Mouse (Mus musculus): ENCODE measurements around the gene Henmt1. TPM values are rescaled to one million over a fixed set of nuclear protein-coding genes. Genes with fewer than 3 reads are reported as not detected.

Gene Henmt1
- total RNA-seq, 2 experiments from 2014 or later, result 1.8 to 2.7 TPM

GRCm38 (mm10) chr3:108940001-108940633, 444 bp downstream of the Henmt1 start, which contains the start of gene Gm9857:
TSS of gene Gm9857 (minus strand) at chr3:108940445.
- no peak for DNase-seq (ENCODE audit: low spot score in 2 of 2)

- no peak for DNase-seq (ENCODE audit: low spot score in 2 of 2)
Observed at GRCm38 (mm10) chr3:108940996-108941395, 1.3 kb downstream of the Henmt1 start.

DNA sequence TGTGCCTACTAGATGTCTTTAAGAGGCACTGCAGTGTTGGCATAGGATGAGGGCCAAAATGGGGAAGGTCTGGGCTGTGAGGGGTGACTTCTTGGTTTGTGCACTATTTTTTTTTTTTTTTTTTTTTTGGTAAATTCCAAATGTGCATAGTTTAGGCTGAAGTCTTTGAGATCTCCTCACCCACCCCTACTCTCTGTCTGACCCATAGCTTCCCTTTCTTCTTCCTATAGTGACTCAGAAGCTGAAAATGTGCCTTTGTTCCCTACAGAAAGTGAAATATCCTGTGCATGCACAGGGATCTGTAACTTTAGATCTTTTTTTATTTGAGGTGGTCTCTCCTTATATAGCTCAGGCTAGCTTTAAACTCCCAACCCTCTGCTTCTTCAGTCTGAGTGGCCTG, 18.3 kb downstream of the Henmt1 start:
- DNase-seq (ENCODE audit: low spot score in 2 of 2), result no peak

DNA sequence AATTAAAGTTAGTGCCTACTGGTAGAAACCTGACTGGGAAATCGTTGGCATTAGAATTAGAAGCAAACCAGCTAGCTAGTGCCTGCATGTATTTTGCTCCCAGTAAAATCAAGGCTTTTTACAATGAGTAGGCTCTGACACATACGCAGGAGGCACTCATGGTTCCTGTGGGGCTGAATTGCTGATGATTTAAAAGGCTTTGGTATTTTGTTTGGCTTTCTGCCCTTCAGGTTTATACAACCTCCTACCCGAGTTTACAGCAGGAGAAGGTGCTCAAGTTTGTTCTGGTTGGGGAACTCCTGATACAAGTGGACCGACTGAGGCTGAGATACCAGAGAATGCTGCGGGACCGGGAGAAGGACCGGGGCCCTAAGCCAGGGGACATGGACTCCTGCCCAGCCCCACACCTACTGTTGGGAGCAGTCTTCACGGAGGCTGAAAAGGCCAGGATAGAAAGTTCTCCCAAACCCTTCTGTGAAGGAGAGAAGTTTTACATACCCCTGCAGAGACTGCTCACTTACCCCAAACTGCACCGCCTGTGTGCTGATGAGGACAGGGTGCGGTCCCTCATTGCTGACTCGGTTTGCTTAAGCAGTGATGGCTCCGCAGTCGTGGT, 20.1 kb downstream of the Henmt1 start:
- DNase-seq (ENCODE audit: low spot score in 2 of 2), result no peak

GRCm38 (mm10) chr3:108961226-108961625, 21.6 kb downstream of the Henmt1 start:
- DNase-seq (ENCODE audit: low spot score in 2 of 2), result peak; percentile 25 to 41

DNA sequence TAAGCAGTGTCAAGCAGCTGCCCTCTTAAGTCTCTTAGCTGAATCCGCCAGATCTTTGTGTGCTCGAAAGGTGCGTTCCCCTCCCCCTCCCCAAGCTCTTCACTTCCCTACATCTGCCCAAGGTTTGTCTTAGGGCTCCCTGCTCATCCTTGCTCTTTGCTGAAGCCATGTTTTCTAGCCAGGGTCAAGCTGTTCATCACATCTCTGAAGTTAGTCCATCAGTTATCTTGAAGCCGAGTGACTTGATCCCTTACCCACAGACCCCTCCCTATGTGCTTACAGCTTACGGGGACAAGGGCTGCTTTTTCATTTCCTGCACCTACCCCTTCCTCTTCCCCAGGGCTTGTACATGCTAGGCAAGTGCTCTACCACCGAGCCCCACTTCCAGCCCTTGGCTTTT, 22.0 kb downstream of the Henmt1 start:
- DNase-seq (ENCODE audit: low spot score in 2 of 2), result no peak

DNA sequence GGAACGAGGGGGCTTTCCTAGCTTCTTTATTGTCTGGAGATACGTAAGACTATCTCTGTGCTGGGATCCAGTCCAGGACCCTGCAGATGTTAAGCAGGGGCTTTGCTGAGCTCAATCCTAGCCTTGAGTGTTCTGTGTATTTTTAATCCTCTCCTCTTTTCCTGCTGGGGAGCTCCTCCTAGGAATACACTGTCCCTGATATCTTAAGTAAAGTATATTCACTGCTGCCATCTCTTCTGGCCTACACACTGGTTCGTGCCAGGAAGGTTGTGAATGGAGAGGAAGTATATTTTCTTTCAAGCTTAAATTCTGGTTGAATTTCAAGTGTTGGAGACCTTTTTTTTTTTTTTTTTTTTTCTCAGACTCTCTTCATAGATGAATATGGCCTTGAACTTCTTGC, 23.6 kb downstream of the Henmt1 start:
- no peak for DNase-seq (ENCODE audit: low spot score in 2 of 2)

GRCm38 (mm10) chr3:108963776-108964175, 24.1 kb downstream of the Henmt1 start:
- DNase-seq (ENCODE audit: low spot score in 2 of 2), result no peak

DNA sequence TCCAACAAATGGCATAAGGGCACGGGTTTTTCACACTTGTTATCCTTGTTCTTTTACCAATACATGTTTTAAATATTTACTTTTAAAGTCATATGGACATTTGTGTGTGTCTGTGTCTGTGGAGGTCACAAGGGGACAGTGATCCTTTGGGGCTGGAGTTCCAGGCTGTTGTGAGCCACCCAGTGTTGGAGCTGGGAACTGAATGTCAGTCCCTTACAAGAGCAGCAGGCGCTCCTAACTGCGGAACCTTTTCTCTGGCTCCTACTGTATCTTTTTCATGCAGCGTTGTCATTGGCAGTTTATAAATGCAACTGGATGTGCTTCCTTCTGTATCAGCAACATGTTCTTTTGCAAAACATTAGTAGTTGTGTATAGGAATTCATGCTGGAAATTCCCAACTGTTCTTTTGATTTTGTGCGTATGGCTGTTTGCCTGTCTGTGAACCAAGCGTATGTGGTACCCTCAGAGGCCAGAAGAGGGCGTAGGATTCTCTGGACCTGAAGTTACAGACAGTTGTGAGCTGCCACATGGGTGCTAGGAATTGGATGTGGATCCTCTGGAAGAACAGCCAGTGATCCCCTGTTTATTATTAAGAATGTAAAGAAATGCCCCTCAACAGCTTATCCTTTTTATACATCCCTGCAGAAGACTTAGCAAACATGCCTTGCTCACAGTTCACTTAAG, 24.8 kb downstream of the Henmt1 start:
- peak in 1 of 2 experiments; percentile 27 for DNase-seq (ENCODE audit: low spot score in 2 of 2)

DNA sequence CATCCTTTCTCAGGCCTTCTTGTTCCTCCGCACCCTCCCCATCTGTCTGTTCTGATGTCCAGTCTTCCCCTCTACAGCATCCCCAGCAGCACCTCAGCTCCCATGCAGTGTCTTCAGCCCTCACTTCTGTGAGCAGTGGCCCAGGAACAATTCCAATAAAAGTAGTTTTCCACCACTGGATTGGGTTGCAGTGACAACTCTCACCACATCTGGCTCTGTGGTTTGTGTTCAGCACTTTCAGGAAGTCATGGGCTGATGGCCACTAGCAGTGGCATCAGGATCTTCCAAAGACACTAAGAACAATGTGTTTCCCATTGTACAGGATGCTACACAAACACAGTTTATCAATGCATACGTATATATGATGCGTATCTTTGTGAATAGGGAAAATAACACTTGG, 26.4 kb downstream of the Henmt1 start:
- DNase-seq (ENCODE audit: low spot score in 2 of 2), result no peak

- DNase-seq (ENCODE audit: low spot score in 2 of 2), result no peak
Observed at GRCm38 (mm10) chr3:108973980-108974660, 34.4 kb downstream of the Henmt1 start.

- DNase-seq (ENCODE audit: low spot score in 2 of 2), result no peak
Observed at GRCm38 (mm10) chr3:108974920-108975485, 35.3 kb downstream of the Henmt1 start.

- no peak for DNase-seq (ENCODE audit: low spot score in 2 of 2)
Observed at GRCm38 (mm10) chr3:108977340-108978030, 37.8 kb downstream of the Henmt1 start.

GRCm38 (mm10) chr3:108981946-108982345, 42.3 kb downstream of the Henmt1 start:
- no peak for DNase-seq (ENCODE audit: low spot score in 2 of 2)

- no peak for DNase-seq (ENCODE audit: low spot score in 2 of 2)
Observed at GRCm38 (mm10) chr3:108983989-108984388, 44.3 kb downstream of the Henmt1 start.

DNA sequence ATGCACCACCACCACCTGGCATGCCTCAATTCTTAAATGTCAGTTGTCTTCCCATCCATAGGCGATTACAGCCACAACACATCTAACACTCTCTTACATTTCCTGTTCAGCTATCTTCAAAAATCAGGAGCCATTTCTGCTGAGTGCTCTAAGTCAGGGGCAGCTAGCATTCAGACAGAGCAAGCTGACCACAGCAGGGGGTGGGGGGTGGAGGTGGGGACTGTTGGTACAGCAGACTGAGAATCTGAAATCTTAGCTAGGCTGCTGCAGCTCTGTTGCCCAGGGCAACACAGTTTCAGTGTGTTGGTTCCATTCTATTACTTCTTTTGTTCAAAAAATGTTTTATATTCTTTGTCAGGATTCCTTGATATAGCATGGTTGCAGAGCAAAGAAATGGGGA, 46.9 kb downstream of the Henmt1 start:
- DNase-seq (ENCODE audit: low spot score in 2 of 2), result no peak

DNA sequence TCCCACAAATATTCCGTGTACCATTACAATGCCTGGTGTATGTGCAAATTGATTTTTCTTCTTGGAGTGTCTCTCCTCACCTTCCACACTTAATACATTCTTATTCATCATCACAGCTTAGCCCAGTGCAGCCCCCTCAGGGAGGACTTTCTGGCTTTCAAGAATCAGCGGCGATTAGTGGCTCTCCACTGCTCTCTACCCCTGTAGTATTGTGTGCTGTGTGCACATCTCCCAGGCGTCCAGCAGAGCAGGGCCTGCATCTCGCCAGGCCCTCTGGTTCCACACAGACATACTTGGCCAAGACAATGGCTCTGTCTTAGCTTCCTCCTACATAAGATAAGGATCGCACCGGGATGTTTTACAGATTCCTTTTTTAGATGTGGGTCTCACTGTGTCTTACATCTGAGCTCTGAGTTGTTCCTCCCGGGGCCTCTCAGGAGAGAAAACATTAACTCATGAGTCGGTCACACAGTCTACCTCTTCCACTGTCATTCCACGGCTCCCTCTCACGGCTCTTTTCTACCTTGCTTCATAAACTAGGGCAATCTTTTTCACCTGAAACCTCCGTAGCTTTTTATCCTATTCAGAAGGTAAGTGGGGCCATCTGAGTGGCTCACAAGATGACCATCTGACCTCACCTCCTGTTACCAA, 47.5 kb downstream of the Henmt1 start:
- DNase-seq (ENCODE audit: low spot score in 2 of 2), result no peak

DNA sequence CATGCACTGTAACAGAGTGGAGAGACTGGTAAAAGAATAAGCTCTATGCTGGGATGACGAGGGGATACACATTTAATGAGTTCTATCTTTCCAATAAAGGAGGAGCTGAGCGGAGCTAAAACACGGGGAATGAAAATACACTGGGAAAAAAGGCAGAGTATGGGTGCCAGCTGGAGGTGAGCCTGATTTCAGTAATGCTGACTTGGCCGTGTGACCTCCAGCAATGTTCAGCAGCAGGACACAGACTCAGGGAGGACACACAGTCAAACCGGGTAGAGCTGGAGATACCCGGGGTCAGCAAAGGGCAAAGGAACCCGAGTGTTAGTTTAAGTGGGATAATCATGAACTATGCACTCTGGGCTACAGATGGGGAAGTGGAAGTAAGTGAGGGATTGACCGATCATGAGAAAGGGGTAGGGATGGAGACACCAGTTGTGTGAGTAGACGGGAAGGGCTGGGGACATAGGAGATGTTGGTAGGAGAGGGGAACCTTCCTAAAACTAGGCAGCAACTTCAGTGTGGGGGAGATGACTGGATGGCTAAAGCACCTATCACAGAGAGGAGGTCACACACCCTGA, 50.4 kb downstream of the Henmt1 start:
- DNase-seq (ENCODE audit: low spot score in 2 of 2), result no peak

DNA sequence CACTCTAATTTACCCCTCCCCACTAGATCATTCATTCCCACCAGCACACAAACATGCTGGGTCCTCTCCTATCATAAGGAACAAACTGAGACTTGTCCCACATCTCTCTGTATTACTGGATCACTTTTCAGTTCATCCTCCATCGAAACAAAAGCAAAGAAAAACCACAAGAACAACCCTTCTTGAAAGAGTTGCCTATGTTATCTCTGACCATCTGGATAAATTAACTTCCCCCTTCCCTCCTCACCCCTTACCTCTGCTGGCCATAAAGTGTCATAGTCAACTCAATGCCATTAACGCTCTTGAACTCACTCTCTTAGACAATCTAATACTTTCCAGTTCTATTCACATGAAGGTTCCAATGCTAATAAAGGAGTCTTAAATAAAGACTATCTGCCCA, 54.8 kb downstream of the Henmt1 start:
- DNase-seq (ENCODE audit: low spot score in 2 of 2), result no peak

GRCm38 (mm10) chr3:108995379-108995778, 55.7 kb downstream of the Henmt1 start:
- no peak for DNase-seq (ENCODE audit: low spot score in 2 of 2)

Measured in layer of hippocampus, postnatal 10 days (tissue).